Mouse (Mus musculus): Measurements from ENCODE around the gene Sox14. TPM values are rescaled to one million over a fixed set of nuclear protein-coding genes. Genes with fewer than 3 reads are reported as not detected.

The Sox14 gene
- total RNA-seq, 2 experiments from 2014 or later, result not detected

GRCm38 (mm10) chr9:99848327-99848726 lies 27.6 kb downstream of the Sox14 start:
- DNase-seq, result no peak

GRCm38 (mm10) chr9:99846820-99847219 lies 29.1 kb downstream of the Sox14 start:
- peak; percentile 80 for DNase-seq

DNA sequence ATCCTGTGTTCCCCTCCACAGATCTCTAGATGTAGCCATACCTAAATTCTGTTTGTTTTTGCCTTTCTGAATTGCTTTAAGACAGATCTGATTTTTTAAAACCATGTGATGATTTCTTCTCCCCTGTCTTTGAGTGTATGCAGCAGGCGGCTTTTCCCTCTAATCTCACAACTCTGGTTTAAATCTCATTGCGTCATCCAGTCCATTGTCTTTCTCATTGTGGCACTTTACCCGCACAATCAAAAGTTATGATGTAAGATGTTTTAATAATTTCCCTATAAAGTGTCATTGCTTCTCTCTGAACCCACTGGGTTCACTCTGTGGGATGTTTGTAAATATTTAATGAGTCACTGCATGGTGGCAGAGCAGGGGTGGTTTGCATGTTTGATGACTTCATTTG lies 36.6 kb downstream of the Sox14 start:
- no peak for DNase-seq

GRCm38 (mm10) chr9:99838877-99839276 lies 37.1 kb downstream of the Sox14 start:
- no peak for DNase-seq

GRCm38 (mm10) chr9:99836707-99837106 lies 39.3 kb downstream of the Sox14 start:
- DNase-seq, result no peak

- no peak for DNase-seq
These were observed 40.1 kb downstream of the Sox14 start for GRCm38 (mm10) chr9:99835624-99836430.

Other genes starting within 250 kb of the Sox14 start
- gene Dzip1l, start 246.7 kb downstream of the Sox14 start, total RNA-seq (2021), result 10 to 100 TPM; 13.2 to 16.2 TPM
- not detected for gene Cldn18, start 158.9 kb downstream of the Sox14 start, total RNA-seq (2021)

All from heart, postnatal 4 days (tissue).